Mouse (Mus musculus): ENCODE results near the gene Cxcr5.

Gene Cxcr5

DNA sequence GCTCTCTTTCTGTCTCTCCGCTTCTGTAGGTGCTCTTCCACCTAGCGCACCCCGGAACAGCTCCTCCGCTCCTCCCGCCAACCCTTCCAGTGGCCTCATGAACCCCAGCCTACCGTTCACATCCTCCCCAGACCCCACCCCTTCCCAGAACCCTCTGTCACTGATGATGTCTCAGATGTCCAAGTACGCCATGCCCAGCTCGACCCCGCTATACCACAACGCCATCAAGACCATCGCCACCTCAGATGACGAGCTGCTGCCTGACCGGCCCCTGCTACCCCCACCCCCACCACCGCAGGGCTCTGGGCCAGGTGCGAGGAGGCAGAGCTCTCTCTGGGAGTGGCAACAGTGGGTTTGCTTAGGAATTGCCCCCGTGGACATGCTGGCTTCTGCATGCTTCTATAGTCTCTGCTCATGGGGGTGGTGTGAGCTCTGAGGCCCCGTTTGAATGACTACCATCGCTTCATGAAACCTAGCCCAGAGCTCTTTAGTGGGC lies 53.5 kb downstream of the Cxcr5 start:
- peak in 1 of 2 experiments; percentile 44 for DNase-seq

DNA sequence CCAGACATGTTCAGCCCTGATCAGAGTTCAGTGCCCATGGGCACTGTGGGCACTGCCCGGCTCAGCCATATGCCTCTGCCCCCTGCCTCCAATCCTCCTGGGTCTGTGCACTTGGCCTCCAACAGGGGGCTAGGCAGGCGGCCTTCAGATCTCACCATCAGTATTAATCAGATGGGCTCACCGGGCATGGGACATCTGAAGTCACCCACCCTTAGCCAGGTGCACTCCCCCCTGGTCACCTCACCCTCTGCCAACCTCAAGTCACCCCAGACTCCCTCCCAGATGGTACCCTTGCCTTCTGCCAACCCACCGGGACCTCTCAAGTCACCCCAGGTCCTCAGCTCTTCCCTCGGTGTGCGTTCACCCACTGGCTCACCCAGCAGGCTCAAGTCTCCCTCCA lies 54.3 kb downstream of the Cxcr5 start:
- peak in 1 of 2 experiments; percentile 40 for DNase-seq

DNA sequence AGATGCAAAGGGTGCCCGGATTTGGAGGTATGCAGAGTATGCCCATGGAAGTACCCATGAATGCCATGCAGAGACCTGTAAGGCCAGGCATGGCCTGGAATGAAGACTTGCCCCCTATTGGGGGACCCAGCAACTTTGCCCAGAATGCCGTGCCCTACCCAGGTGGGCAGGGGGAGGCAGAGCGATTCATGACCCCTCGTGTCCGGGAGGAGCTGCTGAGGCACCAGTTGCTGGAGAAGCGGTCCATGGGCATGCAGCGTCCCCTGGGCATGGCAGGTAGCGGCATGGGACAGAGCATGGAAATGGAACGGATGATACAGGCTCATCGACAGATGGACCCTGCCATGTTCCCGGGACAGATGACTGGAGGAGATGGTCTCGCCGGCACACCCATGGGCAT lies 55.1 kb downstream of the Cxcr5 start:
- DNase-seq = peak in 1 of 2 experiments; percentile 40

DNA sequence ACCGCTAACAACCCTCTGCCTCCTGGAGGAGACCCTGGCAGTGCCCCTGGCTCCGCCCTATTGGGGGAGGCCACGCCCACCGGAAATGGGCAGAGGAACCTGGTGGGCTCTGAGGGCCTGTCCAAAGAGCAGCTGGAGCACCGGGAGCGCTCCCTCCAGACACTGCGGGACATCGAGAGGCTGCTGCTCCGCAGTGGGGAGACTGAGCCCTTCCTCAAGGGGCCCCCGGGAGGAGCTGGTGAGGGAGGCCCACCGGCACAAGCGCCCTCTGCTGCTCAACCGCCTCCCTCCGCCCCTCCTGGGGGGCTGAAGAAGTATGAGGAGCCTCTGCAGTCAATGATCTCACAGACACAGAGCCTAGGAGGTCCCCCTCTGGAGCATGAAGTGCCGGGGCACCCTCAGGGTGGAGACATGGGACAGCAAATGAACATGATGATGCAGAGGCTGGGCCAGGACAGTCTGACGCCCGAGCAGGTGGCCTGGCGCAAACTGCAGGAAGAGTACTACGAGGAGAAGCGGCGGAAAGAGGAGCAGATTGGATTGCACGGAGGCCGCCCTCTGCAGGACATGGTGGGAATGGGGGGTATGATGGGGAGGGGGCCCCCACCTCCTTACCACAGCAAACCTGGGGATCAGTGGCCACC lies 55.7 kb downstream of the Cxcr5 start:
- peak in 1 of 2 experiments; percentile 51 for DNase-seq

DNA sequence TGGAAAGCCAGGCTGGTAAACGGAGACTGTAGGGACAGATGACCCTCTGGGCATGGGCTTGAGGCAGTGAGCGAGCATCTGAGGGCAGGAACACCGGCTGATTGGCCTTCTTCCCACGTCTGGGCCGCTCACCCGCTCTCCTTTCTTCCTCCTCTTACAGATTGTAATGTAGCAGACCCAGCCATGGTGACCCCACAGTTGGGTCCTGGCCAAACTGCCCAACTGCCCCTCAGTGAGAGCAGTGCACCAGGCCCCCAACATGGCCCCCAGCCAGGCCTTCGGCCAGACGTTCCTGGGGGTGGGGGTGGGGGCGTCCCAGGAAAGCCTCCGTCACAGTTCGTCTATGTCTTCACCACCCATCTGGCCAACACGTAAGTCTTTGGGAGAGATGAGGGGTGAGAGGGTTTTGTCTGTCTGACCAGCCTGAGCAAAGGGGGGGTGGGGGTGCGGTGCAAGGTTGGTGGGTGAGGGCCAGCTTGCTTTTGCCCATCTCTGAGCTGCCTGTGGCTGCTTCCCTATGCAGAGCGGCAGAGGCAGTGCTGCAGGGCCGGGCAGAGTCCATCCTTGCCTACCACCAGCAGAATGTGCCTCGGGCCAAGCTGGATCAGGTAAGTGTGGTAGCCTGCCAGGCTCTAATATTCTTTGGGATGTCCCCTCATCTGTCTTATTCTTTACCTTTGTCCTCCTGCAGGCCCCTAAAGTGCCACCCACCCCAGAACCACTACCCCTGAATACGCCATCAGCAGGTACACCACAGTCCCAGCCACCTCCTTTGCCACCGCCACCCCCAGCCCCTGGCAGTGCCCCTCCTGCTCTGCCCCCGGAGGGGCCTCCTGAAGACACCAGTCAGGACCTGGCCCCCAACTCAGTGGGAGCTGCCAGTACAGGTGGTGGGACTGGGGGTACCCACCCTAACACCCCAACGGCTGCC lies 56.5 kb downstream of the Cxcr5 start:
- peak in 1 of 2 experiments; percentile 77 for DNase-seq

DNA sequence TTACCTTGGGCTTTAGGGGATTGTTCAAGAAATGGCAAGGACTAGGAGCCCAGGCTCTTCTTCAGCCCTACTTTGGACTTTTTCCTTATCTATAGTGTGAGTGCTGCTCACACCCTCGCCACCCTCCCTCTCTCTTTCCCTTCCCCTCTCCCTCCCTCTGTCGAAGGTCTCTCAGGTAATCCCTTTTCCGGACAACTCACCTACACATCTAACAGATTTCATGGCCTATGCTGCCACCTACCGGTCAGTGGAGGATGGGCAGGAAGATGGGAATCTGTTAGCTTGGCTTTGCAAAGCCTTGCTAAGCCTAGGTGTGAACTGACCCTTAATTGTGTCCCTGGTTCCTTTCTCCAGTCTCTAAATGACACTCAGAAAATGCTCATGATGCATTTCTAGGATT lies 59.7 kb downstream of the Cxcr5 start:
- DNase-seq = peak; percentile 86 to 92

DNA sequence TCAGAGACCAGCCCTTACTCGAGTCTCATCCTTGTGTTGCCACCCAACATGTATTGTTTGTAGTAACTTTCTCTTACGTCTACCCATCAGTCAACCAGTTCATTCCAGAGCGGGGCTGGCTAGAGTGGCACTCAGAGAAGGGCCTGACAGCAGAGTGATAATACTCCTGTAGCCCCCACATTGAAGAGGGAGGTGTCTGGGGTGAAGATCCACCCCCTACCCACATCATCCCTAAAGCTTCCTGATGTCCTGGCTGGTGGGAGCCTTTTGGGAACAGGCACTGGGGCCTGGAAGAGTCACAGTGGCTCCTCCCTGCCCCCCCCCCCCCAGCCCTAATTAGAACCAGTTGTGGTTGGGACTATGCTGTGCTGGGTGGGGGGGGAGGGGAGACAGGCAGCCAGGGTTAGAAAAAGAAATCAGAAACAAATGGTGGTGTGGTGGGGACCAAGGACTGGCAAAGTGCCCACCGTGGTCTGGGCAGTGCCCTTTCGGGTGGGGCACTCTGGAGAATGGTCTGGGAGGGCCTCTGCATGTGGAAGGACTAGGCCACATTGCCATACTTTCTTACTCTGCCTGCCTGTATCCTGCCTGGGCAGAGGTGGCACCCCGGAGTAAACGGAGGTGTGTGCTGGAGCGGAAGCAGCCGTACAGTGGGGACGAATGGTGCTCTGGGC lies 60.3 kb downstream of the Cxcr5 start:
- peak in 1 of 2 experiments; percentile 50 for DNase-seq

DNA sequence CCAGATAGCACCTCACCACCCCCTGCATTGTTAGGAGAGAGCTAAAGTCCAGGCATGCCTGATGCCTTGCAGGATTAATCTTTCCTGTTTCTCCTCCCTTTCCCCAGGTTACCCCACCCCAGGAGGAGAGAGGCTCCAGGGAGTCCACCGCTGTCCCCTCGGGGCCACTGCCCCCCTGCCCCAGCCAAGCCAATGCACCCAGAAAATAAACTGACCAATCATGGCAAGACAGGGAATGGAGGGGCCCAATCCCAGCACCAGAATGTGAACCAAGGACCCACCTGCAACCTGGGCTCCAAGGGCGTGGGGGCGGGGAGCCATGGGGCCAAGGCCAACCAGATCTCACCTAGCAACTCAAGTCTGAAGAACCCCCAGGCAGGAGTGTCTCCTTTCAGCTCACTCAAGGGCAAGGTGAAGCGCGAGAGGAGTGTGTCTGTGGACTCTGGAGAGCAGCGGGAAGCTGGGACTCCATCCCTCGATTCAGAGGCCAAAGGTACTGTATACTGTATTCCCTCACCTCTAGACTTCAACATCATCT lies 61.0 kb downstream of the Cxcr5 start:
- peak in 1 of 2 experiments; percentile 55 for DNase-seq

DNA sequence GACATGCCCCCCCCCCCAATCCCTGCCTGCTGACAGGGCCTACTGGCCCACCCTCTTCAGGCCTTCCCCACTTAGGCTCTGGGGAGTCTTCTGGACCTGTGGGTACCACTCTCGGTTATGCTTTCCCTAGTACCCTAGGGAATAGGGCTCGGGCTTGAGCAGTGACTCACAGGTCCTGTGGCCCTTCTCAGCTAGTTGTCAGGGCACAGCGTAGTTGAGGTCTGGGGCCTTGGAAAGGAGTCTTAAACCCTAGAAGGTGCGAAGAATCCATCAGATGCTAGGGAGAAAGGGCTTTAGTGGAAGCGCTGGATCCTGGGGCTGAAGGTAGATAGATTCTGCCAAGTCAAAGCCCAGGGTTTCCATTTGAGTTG lies 61.5 kb downstream of the Cxcr5 start:
- DNase-seq = no peak

DNA sequence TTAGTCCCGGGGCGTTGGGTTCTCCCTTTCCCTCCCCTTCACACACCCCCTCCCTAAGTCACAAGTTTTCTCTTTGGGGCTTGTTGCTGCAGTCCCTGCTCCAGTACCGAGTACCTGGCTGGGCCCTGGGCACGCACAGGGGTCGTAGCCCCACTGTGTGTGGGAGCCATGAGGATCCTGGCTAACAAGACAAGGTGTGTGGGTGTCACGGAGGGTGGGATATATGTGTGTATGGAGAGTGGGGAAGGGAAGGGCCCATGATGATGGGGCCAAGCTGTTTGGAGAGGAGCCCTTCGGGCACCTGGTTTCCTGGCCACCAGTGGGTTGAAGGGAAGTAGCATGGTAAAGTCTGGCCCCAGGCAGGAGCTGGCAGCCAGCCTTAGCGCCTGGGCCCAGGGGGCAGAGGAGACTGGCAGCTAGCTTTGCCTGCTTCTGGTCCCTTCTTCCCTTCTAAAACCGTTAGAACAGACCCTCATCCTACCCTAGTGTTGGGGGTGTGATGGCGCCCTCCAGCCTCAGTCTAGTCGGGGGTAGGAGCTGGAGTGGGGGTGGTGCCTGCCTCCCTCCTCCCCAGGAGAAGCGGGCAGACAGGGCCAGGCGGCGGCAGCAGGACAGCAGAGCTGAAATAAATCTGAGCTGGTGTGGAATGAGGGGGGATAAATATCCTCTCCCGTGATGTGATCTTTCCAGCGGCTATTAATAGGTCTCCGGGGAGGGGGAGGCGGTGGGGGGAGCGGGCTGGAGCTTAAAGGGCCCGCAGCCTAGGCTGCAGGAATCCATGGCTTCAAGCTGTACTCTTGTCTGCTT lies 62.1 kb downstream of the Cxcr5 start:
- DNase-seq = peak; percentile 45 to 62

DNA sequence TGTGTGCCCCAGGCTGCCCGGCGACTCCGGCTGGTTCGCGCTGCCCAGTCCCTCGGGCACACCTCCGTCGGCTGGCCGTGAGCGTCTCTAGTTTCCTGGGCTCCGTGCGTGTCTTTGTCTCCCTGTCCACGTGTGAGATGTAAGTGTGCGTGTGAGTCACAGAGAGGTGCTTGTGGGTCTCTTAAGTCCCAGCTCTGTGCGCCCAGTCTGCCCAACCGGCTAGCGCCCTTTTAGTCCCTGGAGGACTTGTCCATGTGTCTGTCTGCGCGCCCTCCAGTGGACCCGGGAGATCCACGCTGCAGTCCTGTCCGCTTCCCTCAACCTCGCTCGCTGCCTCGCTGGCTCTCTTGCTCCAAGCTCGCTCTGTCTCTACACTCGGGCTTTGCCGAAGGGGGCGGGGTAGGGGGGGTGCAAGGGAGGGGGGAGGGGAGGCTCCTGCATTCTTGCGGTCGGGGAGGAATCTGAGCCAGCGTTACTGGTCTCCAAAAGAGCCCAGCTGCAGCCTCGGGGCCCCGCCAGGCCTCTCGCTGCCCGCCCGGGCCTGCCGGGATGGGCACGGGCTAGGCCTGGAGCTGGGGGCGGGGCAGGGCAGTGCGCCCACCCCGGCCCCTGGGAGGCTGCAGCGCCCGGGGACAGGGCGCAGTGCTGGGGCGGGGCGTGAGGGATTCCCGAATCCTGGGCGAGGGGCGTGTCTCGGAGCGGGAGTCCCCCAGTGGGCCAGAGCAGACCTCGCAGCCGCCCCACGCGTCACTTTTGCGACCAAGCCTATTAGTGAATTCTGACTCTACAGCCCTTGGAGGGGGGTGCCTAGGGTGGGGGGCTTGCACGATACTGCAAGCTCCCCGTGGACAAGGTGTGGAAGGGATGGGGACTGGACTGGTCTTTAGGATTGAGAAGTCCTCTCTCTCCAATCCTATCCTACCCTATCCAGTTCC lies 63.0 kb downstream of the Cxcr5 start:
- peak; percentile 85 to 91 for DNase-seq

DNA sequence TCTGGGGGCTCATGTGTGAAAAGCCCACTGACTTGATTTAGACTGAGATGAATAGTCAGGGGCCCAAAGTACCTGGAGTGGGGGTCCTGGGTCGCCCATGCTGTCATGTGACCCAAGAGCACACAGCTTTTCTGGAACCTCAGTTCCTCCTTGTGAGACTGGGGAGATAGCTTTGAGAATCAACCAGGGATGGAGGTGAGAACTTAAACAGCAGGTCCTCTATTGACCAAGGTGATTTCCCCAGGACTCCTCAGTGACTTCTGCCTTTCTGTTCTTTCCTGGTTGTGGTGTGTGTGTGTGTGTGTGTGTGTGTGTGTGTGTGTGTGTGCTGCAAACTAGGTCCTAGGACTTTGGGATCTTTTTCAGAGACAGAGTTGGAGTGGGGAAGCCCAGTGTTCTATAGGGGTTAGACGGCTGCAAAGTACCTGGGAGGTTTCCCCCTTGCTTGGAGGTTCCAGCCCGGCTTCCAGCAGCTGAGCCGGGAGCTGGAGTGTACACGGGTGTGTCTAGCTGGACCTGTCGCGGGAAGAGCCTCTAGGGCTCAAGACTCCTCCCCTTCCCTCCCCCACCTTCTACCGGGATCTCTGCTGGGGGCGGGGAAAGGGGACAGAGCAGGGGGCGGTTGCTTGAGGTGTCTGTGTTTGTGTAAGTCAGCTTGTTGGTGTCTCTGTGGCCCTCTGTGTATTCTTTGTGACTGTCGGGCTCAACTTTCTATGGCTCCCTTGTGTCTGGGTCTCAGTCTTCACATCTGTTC lies 63.9 kb downstream of the Cxcr5 start:
- DNase-seq = peak; percentile 66 to 84

DNA sequence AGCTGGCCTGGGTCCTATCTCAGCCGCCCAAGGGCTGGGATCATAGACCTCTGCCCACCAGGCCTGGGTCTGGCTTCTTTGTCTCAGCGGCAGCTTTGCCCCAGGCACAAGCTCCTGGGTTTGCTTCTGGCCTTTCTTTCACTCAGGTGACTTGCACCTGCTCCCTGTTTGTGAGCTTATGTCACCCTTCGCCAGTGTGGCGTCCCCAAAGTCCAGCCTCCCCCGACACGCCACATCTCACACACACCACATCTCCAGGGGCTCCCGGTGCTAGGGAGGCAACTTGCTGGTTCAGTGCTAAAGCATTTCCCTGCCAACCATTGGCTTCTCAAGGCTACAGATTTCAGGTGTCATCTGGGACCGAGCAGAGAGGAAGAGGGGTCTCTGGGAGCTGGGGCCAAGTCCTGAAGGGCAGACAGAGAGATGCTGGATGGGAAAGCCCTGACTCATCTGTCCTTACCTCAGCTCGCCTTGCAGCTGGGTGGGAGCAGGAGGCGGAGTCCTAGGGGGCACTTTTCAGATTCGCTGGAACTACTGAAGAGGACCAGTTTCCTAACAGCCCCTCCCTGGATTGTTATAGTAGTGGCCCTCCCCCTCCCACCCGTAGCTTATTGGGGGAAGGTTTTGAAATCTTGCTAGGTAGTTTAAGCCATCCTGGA lies 64.7 kb downstream of the Cxcr5 start:
- peak in 1 of 2 experiments; percentile 35 for DNase-seq

DNA sequence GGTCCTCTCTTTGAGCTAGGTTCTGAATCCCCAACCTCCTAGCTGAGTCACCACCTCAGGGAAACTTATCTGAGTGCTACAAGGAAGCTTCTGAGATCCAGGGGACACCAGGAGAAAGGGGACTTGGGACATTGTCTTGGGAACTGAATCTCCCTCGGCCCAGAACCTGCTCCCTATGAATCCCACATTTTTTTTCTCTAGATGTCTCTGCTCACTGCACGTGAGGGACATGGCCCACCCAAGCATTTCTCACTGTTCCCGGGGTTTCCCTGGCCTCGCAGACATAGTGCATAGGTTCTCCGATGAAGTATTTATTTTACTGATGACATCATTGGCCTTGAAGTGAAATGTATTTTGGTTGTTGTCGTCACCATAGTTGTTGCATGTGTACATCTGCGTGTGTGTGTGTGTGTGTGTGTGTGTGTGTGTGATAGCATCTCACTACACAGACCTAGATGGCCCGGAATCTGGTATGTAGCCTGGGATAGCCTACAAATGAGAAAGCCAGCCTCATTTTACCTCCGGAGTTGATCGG lies 65.8 kb downstream of the Cxcr5 start:
- peak in 1 of 2 experiments; percentile 20 for DNase-seq

DNA sequence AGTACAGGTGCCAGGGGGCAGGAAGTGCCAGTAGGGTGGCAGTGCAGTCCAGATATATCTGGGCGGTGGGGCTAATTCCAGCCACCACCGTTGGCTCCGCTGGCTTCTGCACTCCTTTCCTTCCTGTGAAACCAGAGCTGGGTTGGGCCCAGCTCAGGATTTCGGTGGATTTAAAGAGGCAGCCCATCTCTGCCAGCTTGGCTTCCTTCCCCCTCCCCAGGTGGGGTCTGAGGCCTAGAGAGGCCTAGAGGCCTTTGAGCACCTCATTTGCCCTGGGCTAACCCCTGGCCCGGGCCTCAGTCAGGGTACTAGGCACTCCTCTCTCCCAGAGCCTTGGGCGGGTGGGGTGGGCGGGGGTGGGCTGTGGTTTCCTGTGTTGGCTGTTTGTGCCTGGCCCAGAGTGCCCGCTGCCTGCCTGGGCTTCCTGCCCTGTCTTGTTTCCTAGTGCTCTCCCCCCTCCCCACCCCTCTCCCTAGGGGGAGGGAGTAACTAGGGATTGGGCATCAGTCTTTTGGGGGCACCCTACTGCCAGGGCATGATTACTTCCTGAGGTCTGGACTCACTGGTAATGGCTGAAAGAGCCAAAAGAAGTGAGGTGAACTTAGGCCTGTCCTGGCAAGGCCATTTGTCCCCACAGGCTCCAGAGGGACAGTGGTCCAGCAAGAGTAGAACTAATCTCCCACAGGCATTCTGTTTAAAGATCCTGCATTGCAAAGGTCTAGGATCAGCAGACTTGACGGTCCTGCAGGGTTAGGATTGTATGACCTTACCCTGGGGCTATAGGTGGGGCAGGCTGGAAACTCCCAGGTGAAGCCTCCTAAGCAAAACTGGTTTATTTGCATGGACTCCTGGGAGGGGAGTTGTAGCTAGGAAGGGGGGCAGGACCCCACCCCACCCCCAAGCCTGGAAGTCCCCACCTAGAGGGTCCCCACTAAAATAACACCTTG lies 66.5 kb downstream of the Cxcr5 start:
- peak in 1 of 2 experiments; percentile 64 for DNase-seq

DNA sequence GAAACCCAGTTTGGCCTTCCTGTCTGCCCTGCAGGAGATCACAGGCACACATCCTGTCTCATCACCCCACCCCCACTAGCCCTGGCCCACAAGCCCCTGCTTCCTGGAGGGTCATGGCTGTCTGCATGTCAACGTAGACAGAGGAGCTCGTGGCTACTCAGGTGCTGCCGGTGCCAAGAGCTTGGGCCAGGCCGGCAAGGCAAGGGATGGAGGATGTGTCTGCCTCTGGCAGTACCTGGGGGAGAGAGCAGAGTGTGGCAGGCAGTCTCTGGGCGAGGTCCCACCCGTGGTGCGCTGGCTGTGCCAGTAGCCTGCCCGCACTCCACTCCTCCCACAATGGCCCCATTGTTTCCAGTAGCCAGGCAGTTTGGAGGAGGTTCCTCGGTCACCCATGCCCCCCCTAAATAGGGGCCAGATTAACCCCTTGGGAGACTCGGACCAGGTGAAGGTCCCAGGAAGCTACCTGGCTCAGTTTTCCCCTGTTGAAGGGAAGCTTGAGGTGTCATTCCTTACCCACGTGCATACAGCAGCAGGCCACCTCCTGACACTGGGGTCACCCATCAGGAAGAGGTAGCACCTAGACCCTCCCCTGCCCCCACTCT lies 67.3 kb downstream of the Cxcr5 start:
- peak; percentile 42 to 74 for DNase-seq

DNA sequence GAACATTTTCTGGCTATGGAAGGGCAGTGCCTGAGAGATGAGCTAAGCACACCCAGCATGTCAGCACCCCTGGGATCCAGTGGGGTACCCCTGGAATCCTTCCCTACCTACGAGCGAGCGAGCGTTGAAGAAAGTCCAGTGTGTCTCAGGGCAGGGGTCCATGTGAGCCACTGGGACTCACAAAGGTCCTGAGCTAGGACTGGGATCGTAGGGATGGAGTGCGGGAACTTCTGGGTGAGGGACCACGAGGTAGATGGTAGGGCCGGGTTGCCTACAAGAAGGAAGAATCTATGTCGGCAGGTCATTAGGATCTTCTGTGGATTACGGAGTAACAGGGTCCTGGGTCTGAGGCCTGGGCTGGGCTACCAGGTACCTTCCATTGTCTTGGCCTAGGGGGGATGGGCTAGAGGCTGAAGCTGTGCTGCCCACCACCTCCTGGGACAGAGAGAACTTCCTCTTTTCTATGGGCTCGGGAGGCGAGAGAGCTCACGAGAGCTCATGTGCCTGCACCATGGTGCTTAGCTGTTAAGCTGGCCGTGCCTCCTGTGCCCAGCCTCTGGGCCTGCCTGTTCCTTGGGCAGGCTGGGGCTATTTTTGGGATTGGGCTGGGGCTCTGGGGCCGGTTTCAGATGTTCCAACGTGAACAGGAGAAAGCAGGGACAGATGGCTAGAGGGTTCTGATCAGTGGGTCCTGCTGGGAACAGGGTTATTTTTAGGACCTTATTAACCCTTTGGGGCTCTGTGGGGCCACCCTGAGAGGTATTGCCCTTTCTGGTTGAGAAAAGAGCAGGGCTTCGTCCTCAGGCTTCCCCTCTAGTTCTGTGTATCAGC lies 68.8 kb downstream of the Cxcr5 start:
- DNase-seq = peak in 1 of 2 experiments; percentile 4
